Mouse (Mus musculus): Measurements from ENCODE around the gene Jade2. TPM values are rescaled to one million over a fixed set of nuclear protein-coding genes. Genes with fewer than 3 reads are reported as not detected.

Gene Jade2
- polyA plus RNA-seq, 1 experiment from 2014 or later = 1.9 TPM

GRCm38 (mm10) chr11:51855818-51856615 lies 1.4 kb downstream of the Jade2 start:
- peaks cover 56% of the 10 kb centered on the region for H3K4me1 ChIP-seq
- H3K4me2 ChIP-seq = peak overlapping the region; percentile 96

GRCm38 (mm10) chr11:51854981-51855817 lies 2.3 kb downstream of the Jade2 start:
- H3K9ac ChIP-seq = peak overlapping the region; percentile 76
- peaks cover 65% of the 10 kb centered on the region for H3K4me1 ChIP-seq
- peak overlapping the region; percentile 77 for H3K4me3 ChIP-seq
- peak overlapping the region; percentile 97 for H3K27ac ChIP-seq
- no peaks in the 10 kb centered on the region for H3K9me3 ChIP-seq
- WGBS = 2% methylated on average over 36 of the region's 42 CpGs
- H3K36me3 ChIP-seq = no peaks in the 10 kb centered on the region
- peak overlapping the region; percentile 96 for H3K4me2 ChIP-seq
- ATAC-seq (ENCODE audit: insufficient number of reproducible peaks, low FRiP score, low TSS enrichment, low read depth) = peak; percentile 64
- H3K27me3 ChIP-seq = 0 out of 2 replicates have a peak, but pooled peaks cover 2% of the 10 kb centered on the region

More at GRCm38 (mm10) chr11:51855818-51856615, 1.4 kb downstream of the Jade2 start:
- no peaks in the 10 kb centered on the region for H3K36me3 ChIP-seq
- under 1% methylated on average over 44 of the region's 47 CpGs for WGBS
- peak; percentile 12; the same call in 1 of the 2 replicates for ATAC-seq (ENCODE audit: insufficient number of reproducible peaks, low FRiP score, low TSS enrichment, low read depth)
- H3K9me3 ChIP-seq = no peaks in the 10 kb centered on the region
- peak overlapping the region; percentile 97 for H3K27ac ChIP-seq
- 0 out of 2 replicates have a peak, but pooled peaks cover 2% of the 10 kb centered on the region for H3K27me3 ChIP-seq
- H3K4me3 ChIP-seq = peak overlapping the region; percentile 77
- H3K9ac ChIP-seq = peak overlapping the region; percentile 76

- ATAC-seq (ENCODE audit: insufficient number of reproducible peaks, low FRiP score, low TSS enrichment, low read depth) = no peak
- peaks cover 58% of the 10 kb centered on the region for H3K4me1 ChIP-seq
- H3K9me3 ChIP-seq = no peaks in the 10 kb centered on the region
- no peaks in the 10 kb centered on the region for H3K27me3 ChIP-seq
- H3K4me2 ChIP-seq = no peak overlapping the region
- H3K36me3 ChIP-seq = no peaks in the 10 kb centered on the region; the same call in 1 of the 2 replicates
- no peak overlapping the region for H3K4me3 ChIP-seq
- H3K9ac ChIP-seq = no peak overlapping the region
- 45% methylated on average over 5 of the region's 5 CpGs for WGBS
- H3K27ac ChIP-seq = peak overlapping the region; percentile 61
These were observed 4.9 kb downstream of the Jade2 start for GRCm38 (mm10) chr11:51852595-51852994.

GRCm38 (mm10) chr11:51852091-51852521 lies 5.3 kb downstream of the Jade2 start:
- Histone ChIP-seq H3K27me3 (no peaks in the 10 kb centered on the region), H3K9ac (no peak overlapping the region), H3K27ac (peak overlapping the region; percentile 47), H3K9me3 (no peaks in the 10 kb centered on the region), H3K36me3 (no peaks in the 10 kb centered on the region; the same call in 1 of the 2 replicates), H3K4me3 (no peak overlapping the region), H3K4me1 (peaks cover 58% of the 10 kb centered on the region), H3K4me2 (no peak overlapping the region)
- WGBS = 53% methylated on average over 7 of the region's 7 CpGs
- ATAC-seq (ENCODE audit: insufficient number of reproducible peaks, low FRiP score, low TSS enrichment, low read depth) = peak; percentile 72

- Histone ChIP-seq H3K9me3 (no peaks in the 10 kb centered on the region), H3K9ac (no peak overlapping the region), H3K4me1 (peaks cover 51% of the 10 kb centered on the region), H3K4me3 (no peak overlapping the region), H3K36me3 (peaks cover 5% of the 10 kb centered on the region; the same call in 1 of the 2 replicates), H3K4me2 (no peak overlapping the region), H3K27me3 (no peaks in the 10 kb centered on the region), H3K27ac (peak overlapping the region; percentile 47; the same call in 1 of the 2 replicates)
- ATAC-seq (ENCODE audit: insufficient number of reproducible peaks, low FRiP score, low TSS enrichment, low read depth) = no peak
- 71% methylated on average over 11 of the region's 11 CpGs for WGBS
These were observed 6.6 kb downstream of the Jade2 start for GRCm38 (mm10) chr11:51850741-51851330.

GRCm38 (mm10) chr11:51848324-51848723 lies 9.1 kb downstream of the Jade2 start:
- 87% methylated on average over 3 of the region's 3 CpGs for WGBS
- Histone ChIP-seq H3K27ac (no peak overlapping the region), H3K4me3 (no peak overlapping the region), H3K27me3 (no peaks in the 10 kb centered on the region), H3K4me1 (peaks cover 47% of the 10 kb centered on the region), H3K4me2 (no peak overlapping the region), H3K36me3 (peaks cover 7% of the 10 kb centered on the region; the same call in 1 of the 2 replicates), H3K9me3 (no peaks in the 10 kb centered on the region), H3K9ac (no peak overlapping the region)
- no peak for ATAC-seq (ENCODE audit: insufficient number of reproducible peaks, low FRiP score, low TSS enrichment, low read depth)

GRCm38 (mm10) chr11:51847902-51848301 lies 9.6 kb downstream of the Jade2 start:
- ATAC-seq (ENCODE audit: insufficient number of reproducible peaks, low FRiP score, low TSS enrichment, low read depth) = no peak
- WGBS = 79% methylated on average over 1 of the region's 1 CpGs
- Histone ChIP-seq H3K27me3 (no peaks in the 10 kb centered on the region), H3K36me3 (peaks cover 7% of the 10 kb centered on the region; the same call in 1 of the 2 replicates), H3K27ac (no peak overlapping the region), H3K4me1 (peaks cover 43% of the 10 kb centered on the region), H3K4me2 (no peak overlapping the region), H3K9me3 (no peaks in the 10 kb centered on the region), H3K4me3 (no peak overlapping the region), H3K9ac (no peak overlapping the region)

GRCm38 (mm10) chr11:51845981-51846883 lies 11.2 kb downstream of the Jade2 start:
- no peaks in the 10 kb centered on the region for H3K27me3 ChIP-seq
- ATAC-seq (ENCODE audit: insufficient number of reproducible peaks, low FRiP score, low TSS enrichment, low read depth) = no peak

GRCm38 (mm10) chr11:51844529-51845098 lies 12.8 kb downstream of the Jade2 start:
- ATAC-seq (ENCODE audit: insufficient number of reproducible peaks, low FRiP score, low TSS enrichment, low read depth) = no peak
- no peak overlapping the region for H3K9ac ChIP-seq
- no peaks in the 10 kb centered on the region for H3K9me3 ChIP-seq
- H3K4me1 ChIP-seq = peaks cover 24% of the 10 kb centered on the region
- H3K27me3 ChIP-seq = no peaks in the 10 kb centered on the region
- 47% methylated on average over 10 of the region's 10 CpGs for WGBS
- no peak overlapping the region for H3K4me2 ChIP-seq
- no peak overlapping the region for H3K4me3 ChIP-seq
- H3K27ac ChIP-seq = no peak overlapping the region; the same call in 1 of the 2 replicates
- H3K36me3 ChIP-seq = peaks cover 13% of the 10 kb centered on the region

More at GRCm38 (mm10) chr11:51845981-51846883, 11.2 kb downstream of the Jade2 start:
- WGBS = 89% methylated on average over 16 of the region's 16 CpGs
- H3K4me1 ChIP-seq = peaks cover 31% of the 10 kb centered on the region
- no peak overlapping the region for H3K27ac ChIP-seq
- H3K4me2 ChIP-seq = no peak overlapping the region
- H3K9me3 ChIP-seq = no peaks in the 10 kb centered on the region
- no peak overlapping the region for H3K4me3 ChIP-seq
- H3K36me3 ChIP-seq = peaks cover 13% of the 10 kb centered on the region
- H3K9ac ChIP-seq = no peak overlapping the region

GRCm38 (mm10) chr11:51843898-51844297 lies 13.6 kb downstream of the Jade2 start:
- H3K4me1 ChIP-seq = peaks cover 24% of the 10 kb centered on the region
- no peak for ATAC-seq (ENCODE audit: insufficient number of reproducible peaks, low FRiP score, low TSS enrichment, low read depth)
- no peaks in the 10 kb centered on the region for H3K9me3 ChIP-seq
- no peak overlapping the region for H3K4me3 ChIP-seq
- H3K36me3 ChIP-seq = peaks cover 16% of the 10 kb centered on the region
- no peak overlapping the region for H3K9ac ChIP-seq
- H3K27me3 ChIP-seq = no peaks in the 10 kb centered on the region
- no peak overlapping the region for H3K27ac ChIP-seq
- H3K4me2 ChIP-seq = no peak overlapping the region
